Comparison of ENCODE assay signal across 8 mouse cellular contexts in the genomic region with DNA sequence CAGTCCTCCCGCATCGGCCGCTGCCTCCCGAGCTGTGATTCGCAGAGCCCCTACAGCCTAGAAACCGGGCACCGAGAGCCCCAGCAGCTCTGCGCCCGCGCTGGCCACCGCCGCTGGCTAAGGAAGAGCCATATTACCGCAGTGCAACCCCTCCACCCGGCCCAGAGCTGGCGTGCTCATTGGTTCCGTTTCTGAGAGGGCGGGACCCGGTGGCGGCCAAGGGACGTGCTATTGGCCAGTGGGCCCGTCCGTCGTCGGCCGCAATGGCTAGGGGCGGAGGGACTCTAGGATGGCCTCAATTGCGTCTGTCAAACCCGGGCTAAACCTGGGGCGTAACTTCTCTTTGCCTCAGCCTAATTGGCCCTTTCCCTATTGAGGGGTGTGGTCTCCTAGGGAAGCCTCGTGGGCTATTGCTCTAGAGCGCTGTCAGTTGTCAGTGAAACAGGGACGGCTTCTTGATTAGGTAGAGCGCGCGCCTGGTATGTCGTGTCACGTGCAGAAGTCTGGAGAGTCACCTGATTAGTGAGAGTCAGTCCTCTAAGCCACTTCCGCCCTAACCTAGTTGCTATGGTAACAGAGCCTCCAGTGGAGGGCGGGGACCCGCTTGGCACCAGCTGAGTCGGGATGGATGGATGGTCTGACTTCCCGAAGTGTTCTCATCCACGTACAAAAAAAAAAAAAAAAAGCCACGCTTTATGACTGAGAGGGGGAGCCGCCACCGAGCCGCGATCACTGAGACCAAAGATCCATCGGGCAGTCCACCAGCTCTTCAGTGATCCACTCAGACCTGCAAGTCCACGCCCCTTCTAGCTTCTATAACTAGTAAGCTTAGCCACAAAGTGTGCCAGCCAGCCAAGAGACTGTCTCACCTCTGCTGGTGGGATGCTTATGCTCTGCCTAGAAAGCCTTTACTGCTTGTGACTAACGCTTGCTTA. TPM values are rescaled to one million over a fixed set of nuclear protein-coding genes. Genes with fewer than 3 reads are reported as not detected.
DNase-seq lines count a peak whose midpoint lies in the region; ATAC-seq and TF ChIP-seq lines count a peak whose summit lies in the region.

A gene (minus strand): TSS at position 158 of the 935 bp plus-strand sequence.

- under 1% methylated on average over 51 of the region's 51 CpGs for WGBS in bone marrow, adult 2 months
- WGBS in embryonic facial prominence, embryonic 15.5 days = under 1% methylated on average over 51 of the region's 51 CpGs
- 2% methylated on average over 49 of the region's 51 CpGs for WGBS in limb, embryonic 14.5 days
- under 1% methylated on average over 50 of the region's 51 CpGs for WGBS in midbrain, postnatal 0 days

- DNase-seq in 416B (ENCODE audit: low read depth) = peak; percentile 100
- peak; percentile 98 for DNase-seq in heart, adult 8-10 months (ENCODE audit: low spot score)
- DNase-seq in kidney, adult 9 months = peak; percentile 100
- peak; percentile 100 for DNase-seq in limb, embryonic 14.5 days (ENCODE audit: low spot score)
- DNase-seq in midbrain, postnatal 0 days (ENCODE audit: low spot score) = peak; percentile 100
- peak; percentile 95 to 96 for DNase-seq in spleen, postnatal 14 days (ENCODE audit: low spot score in 2 of 2)

- no peaks in the 10 kb centered on the region for H3K36me3 ChIP-seq in embryonic facial prominence, embryonic 15.5 days
- H3K36me3 ChIP-seq in limb, embryonic 14.5 days (ENCODE audit: control insufficient read depth, insufficient read depth, low read length) = no peaks in the 10 kb centered on the region
- no peaks in the 10 kb centered on the region for H3K36me3 ChIP-seq in midbrain, postnatal 0 days (ENCODE audit: insufficient read depth, low read length)

- no peaks in the 10 kb centered on the region for H3K27me3 ChIP-seq in embryonic facial prominence, embryonic 15.5 days
- no peaks in the 10 kb centered on the region for H3K27me3 ChIP-seq in limb, embryonic 14.5 days (ENCODE audit: control insufficient read depth, insufficient read depth, low read length)
- no peaks in the 10 kb centered on the region for H3K27me3 ChIP-seq in midbrain, postnatal 0 days (ENCODE audit: insufficient read depth, low read length)

- H3K4me3 ChIP-seq in bone marrow, adult 2 months (replicated peaks; ENCODE audit: control insufficient read depth, low read depth, low read length) = peak within 1 kb of the TSS; percentile 90
- peak within 1 kb of the TSS; percentile 100 for H3K4me3 ChIP-seq in embryonic facial prominence, embryonic 15.5 days (replicated peaks)
- peak within 1 kb of the TSS; percentile 99 for H3K4me3 ChIP-seq in limb, embryonic 14.5 days (replicated peaks; ENCODE audit: low read length)
- peak within 1 kb of the TSS; percentile 99 for H3K4me3 ChIP-seq in midbrain, postnatal 0 days (ENCODE audit: low read depth, low read length)

- peak within 1 kb of the TSS; percentile 71 for H3K4me2 ChIP-seq in embryonic facial prominence, embryonic 15.5 days (replicated peaks)
- H3K4me2 ChIP-seq in limb, embryonic 14.5 days (replicated peaks; ENCODE audit: low read depth, low read length, severe bottlenecking) = peak within 1 kb of the TSS; percentile 85
- peak within 1 kb of the TSS; percentile 61 for H3K4me2 ChIP-seq in midbrain, postnatal 0 days (ENCODE audit: low read depth, low read length, poor library complexity, severe bottlenecking)

- H3K4me1 ChIP-seq in bone marrow, adult 2 months (ENCODE audit: control insufficient read depth, insufficient read depth, low read length) = peaks cover 7% of the 10 kb centered on the region; the same call in 1 of the 2 replicates
- H3K4me1 ChIP-seq in embryonic facial prominence, embryonic 15.5 days = peaks cover 19% of the 10 kb centered on the region
- H3K4me1 ChIP-seq in limb, embryonic 14.5 days (ENCODE audit: control insufficient read depth, insufficient read depth, low read length) = peaks cover 12% of the 10 kb centered on the region
- H3K4me1 ChIP-seq in midbrain, postnatal 0 days (ENCODE audit: insufficient read depth, low read length) = 0 out of 2 replicates have a peak, but pooled peaks cover 6% of the 10 kb centered on the region

- TF ChIP-seq POLR2A in bone marrow, adult 2 months (IDR thresholded peaks at IDR 0.05; ENCODE audit: borderline replicate concordance, control insufficient read depth, low read depth, low read length) = peak; percentile 94
- 0 out of 2 replicates have a peak, but pooled peaks have one; percentile 61 for TF ChIP-seq POLR2A in limb, embryonic 14.5 days (IDR thresholded peaks at IDR 0.05; ENCODE audit: borderline replicate concordance, extremely low read depth, insufficient read depth, insufficient read length)

- no peak for TF ChIP-seq CTCF in bone marrow, adult 2 months (IDR thresholded peaks at IDR 0.05; ENCODE audit: control insufficient read depth, insufficient read depth, low read length)
- TF ChIP-seq CTCF in midbrain, postnatal 0 days (IDR thresholded peaks at IDR 0.05) = no peak

- peak within 1 kb of the TSS; percentile 96 for H3K27ac ChIP-seq in bone marrow, adult 2 months (ENCODE audit: control insufficient read depth, insufficient read depth, low read depth, low read length, poor library complexity)
- H3K27ac ChIP-seq in embryonic facial prominence, embryonic 15.5 days (replicated peaks) = peak within 1 kb of the TSS; percentile 90
- H3K27ac ChIP-seq in limb, embryonic 14.5 days (replicated peaks; ENCODE audit: low read depth, low read length) = peak within 1 kb of the TSS; percentile 72
- H3K27ac ChIP-seq in midbrain, postnatal 0 days (ENCODE audit: low read depth, low read length) = peak within 1 kb of the TSS; percentile 87

- peak within 1 kb of the TSS; percentile 92 for H3K9ac ChIP-seq in embryonic facial prominence, embryonic 15.5 days
- H3K9ac ChIP-seq in limb, embryonic 14.5 days (ENCODE audit: low read depth, low read length, severe bottlenecking) = peak within 1 kb of the TSS; percentile 83
- H3K9ac ChIP-seq in midbrain, postnatal 0 days (replicated peaks; ENCODE audit: low read length, poor library complexity, severe bottlenecking) = peak within 1 kb of the TSS; percentile 97

- peak; percentile 99 for ATAC-seq in embryonic facial prominence, embryonic 15.5 days (ENCODE audit: insufficient number of reproducible peaks, low FRiP score, low TSS enrichment, low read depth)
- ATAC-seq in limb, embryonic 14.5 days (ENCODE audit: low FRiP score, low read depth) = peak; percentile 97
- ATAC-seq in midbrain, postnatal 0 days (ENCODE audit: low FRiP score) = peak; percentile 99

- no peaks in the 10 kb centered on the region for H3K9me3 ChIP-seq in embryonic facial prominence, embryonic 15.5 days (replicated peaks)
- H3K9me3 ChIP-seq in limb, embryonic 14.5 days (ENCODE audit: control insufficient read depth, low read length) = no peaks in the 10 kb centered on the region
- no peaks in the 10 kb centered on the region for H3K9me3 ChIP-seq in midbrain, postnatal 0 days (ENCODE audit: low read length)

RNA-seq across cellular contexts. Expression of the gene that starts here (rescaled TPM):
- polyA plus RNA-seq in bone marrow, adult 2 months (2011; ENCODE audit: insufficient read depth, insufficient read length, low replicate concordance, missing spikeins) = 10.5 and 38.2 TPM in 2 replicates
- polyA plus RNA-seq in embryonic facial prominence, embryonic 15.5 days (2015; fragmentation: Nextera tagmentation; extraction: Ambion mirVana) = 17.3 and 18.9 TPM in 2 replicates
- 10 to 100 TPM; 17.5 to 22.1 (median 20.3) TPM for total RNA-seq in heart, adult 8-10 months (2022)
- polyA plus RNA-seq in limb, embryonic 14.5 days (2012; rRNA removed) = 9.1 and 9.8 TPM in 2 replicates
- polyA plus RNA-seq in limb, embryonic 14.5 days (2014; fragmentation: Nextera tagmentation; extraction: Ambion mirVana) = 16.2 and 19.4 TPM in 2 replicates
- total RNA-seq in midbrain, postnatal 0 days (2014; rRNA removed) = 23.3 and 26.3 TPM in 2 replicates
- polyA plus RNA-seq in midbrain, postnatal 0 days (2015; fragmentation: Nextera tagmentation; extraction: Ambion mirVana) = 13.5 and 19.8 TPM in 2 replicates

Comparison
In these comparisons a context has a peak if more than half of its experiments do, and no peak if none do; other contexts are left out.
1. Peak in every context shown above with its lines: DNase-seq, ATAC-seq, H3K4me3 ChIP-seq and H3K27ac ChIP-seq.